Mouse (Mus musculus) splenic B cell, adult 2 months (primary cell): Measurements from ENCODE around the gene Bag3.
A peak's percentile ranks its signal among the peaks of the same experiment; 100 is the strongest.

Experiments used
- DNase-seq: peaks from one replicate; pipeline ENCODE4 v3.0.0-alpha.2; 2011; ENCODE audit warnings: low read depth, low spot score
- H3K27me3 ChIP-seq: 2 replicates; pipeline ENCODE4 v1.6.1; 2012; ENCODE audit warnings: mild to moderate bottlenecking, low read length, moderate library complexity, mixed read lengths; ENCODE audit not compliant: control insufficient read depth, poor library complexity, insufficient read depth, severe bottlenecking
- H3K36me3 ChIP-seq: 2 replicates; pipeline ENCODE4 v1.6.1; 2012; ENCODE audit warnings: mild to moderate bottlenecking, low read length, moderate library complexity, mixed read lengths; ENCODE audit not compliant: control insufficient read depth, poor library complexity, insufficient read depth, severe bottlenecking

Gene Bag3

GRCm38 (mm10) chr7:128529126-128529525 is 5.7 kb downstream of the Bag3 start:
- Histone ChIP-seq H3K27me3 (no peaks in the 10 kb centered on the region), H3K36me3 (no peaks in the 10 kb centered on the region)
- DNase-seq: no peak

GRCm38 (mm10) chr7:128529574-128530051 is 6.2 kb downstream of the Bag3 start:
- Histone ChIP-seq H3K27me3 (no peaks in the 10 kb centered on the region), H3K36me3 (no peaks in the 10 kb centered on the region)
- DNase-seq: no peak

- Histone ChIP-seq H3K36me3 (no peaks in the 10 kb centered on the region), H3K27me3 (no peaks in the 10 kb centered on the region)
- DNase-seq: no peak
Observed at GRCm38 (mm10) chr7:128531031-128531430, 7.6 kb downstream of the Bag3 start.

GRCm38 (mm10) chr7:128531929-128532328 is 8.5 kb downstream of the Bag3 start:
- Histone ChIP-seq H3K36me3 (no peaks in the 10 kb centered on the region), H3K27me3 (no peaks in the 10 kb centered on the region)
- DNase-seq: no peak

GRCm38 (mm10) chr7:128532441-128533166 is 9.2 kb downstream of the Bag3 start:
- DNase-seq: no peak
- Histone ChIP-seq H3K36me3 (no peaks in the 10 kb centered on the region), H3K27me3 (no peaks in the 10 kb centered on the region)

- DNase-seq: no peak
Observed at GRCm38 (mm10) chr7:128534984-128535491, 11.6 kb downstream of the Bag3 start.

GRCm38 (mm10) chr7:128536074-128536473 is 12.7 kb downstream of the Bag3 start:
- DNase-seq: no peak

More at GRCm38 (mm10) chr7:128534984-128535491, 11.6 kb downstream of the Bag3 start:
- H3K27me3 ChIP-seq: no peaks in the 10 kb centered on the region
- no peaks in the 10 kb centered on the region for H3K36me3 ChIP-seq

GRCm38 (mm10) chr7:128537676-128538075 is 14.3 kb downstream of the Bag3 start:
- Histone ChIP-seq H3K27me3 (no peaks in the 10 kb centered on the region), H3K36me3 (no peaks in the 10 kb centered on the region)
- DNase-seq: no peak

More at GRCm38 (mm10) chr7:128536074-128536473, 12.7 kb downstream of the Bag3 start:
- Histone ChIP-seq H3K36me3 (no peaks in the 10 kb centered on the region), H3K27me3 (no peaks in the 10 kb centered on the region)

GRCm38 (mm10) chr7:128538196-128538595 is 14.8 kb downstream of the Bag3 start:
- Histone ChIP-seq H3K27me3 (no peaks in the 10 kb centered on the region), H3K36me3 (no peaks in the 10 kb centered on the region)
- DNase-seq: no peak

- DNase-seq: no peak
- Histone ChIP-seq H3K27me3 (no peaks in the 10 kb centered on the region), H3K36me3 (no peaks in the 10 kb centered on the region)
Observed at GRCm38 (mm10) chr7:128538769-128539168, 15.4 kb downstream of the Bag3 start.

GRCm38 (mm10) chr7:128540111-128540510 is 16.7 kb downstream of the Bag3 start:
- Histone ChIP-seq H3K36me3 (no peaks in the 10 kb centered on the region), H3K27me3 (no peaks in the 10 kb centered on the region)
- no peak for DNase-seq

- H3K27me3 ChIP-seq: no peaks in the 10 kb centered on the region
- H3K36me3 ChIP-seq: no peaks in the 10 kb centered on the region
- peak; percentile 36 for DNase-seq
Observed at GRCm38 (mm10) chr7:128540734-128541133, 17.3 kb downstream of the Bag3 start.

GRCm38 (mm10) chr7:128541186-128541585 is 17.8 kb downstream of the Bag3 start:
- Histone ChIP-seq H3K27me3 (no peaks in the 10 kb centered on the region), H3K36me3 (no peaks in the 10 kb centered on the region)
- no peak for DNase-seq

- no peaks in the 10 kb centered on the region for H3K36me3 ChIP-seq
- H3K27me3 ChIP-seq: no peaks in the 10 kb centered on the region
- DNase-seq: no peak
Observed at GRCm38 (mm10) chr7:128541771-128542170, 18.4 kb downstream of the Bag3 start.

GRCm38 (mm10) chr7:128542488-128542887 is 19.1 kb downstream of the Bag3 start:
- no peak for DNase-seq
- no peaks in the 10 kb centered on the region for H3K36me3 ChIP-seq
- no peaks in the 10 kb centered on the region for H3K27me3 ChIP-seq
